Mouse (Mus musculus) NIH3T3 (cell line): ENCODE results near the gene Cbs.
"Not testable (repeated sequence)": the region's sequence is repeated elsewhere in the genome, so short reads cannot be mapped to it uniquely, and the experiment has no call there.

Source experiments
- DNase-seq: peaks from one replicate; pipeline ENCODE4 v3.0.0-alpha.2; 2012; ENCODE audit warnings: low read depth

Cbs gene

DNA sequence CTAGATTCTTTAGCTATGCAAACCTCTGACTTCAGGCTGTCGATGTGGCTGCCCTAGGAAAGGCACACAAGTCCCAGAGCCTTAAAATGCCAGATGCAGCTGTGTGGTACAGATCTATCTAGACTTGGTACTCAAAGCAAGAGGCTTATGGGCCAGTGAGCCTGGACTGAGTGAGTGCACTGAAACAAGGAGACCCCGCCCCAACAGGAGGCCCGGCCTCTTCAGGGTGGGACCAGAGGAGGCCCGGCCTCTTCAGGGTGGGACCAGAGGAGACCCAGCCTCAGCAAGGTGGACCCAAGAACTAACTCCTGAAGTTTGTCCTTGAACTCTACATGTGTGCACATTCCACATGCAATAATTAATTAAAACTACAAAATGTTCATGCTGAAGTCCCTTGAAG is 5.9 kb upstream of the Cbs start:
- no peak for DNase-seq

DNA sequence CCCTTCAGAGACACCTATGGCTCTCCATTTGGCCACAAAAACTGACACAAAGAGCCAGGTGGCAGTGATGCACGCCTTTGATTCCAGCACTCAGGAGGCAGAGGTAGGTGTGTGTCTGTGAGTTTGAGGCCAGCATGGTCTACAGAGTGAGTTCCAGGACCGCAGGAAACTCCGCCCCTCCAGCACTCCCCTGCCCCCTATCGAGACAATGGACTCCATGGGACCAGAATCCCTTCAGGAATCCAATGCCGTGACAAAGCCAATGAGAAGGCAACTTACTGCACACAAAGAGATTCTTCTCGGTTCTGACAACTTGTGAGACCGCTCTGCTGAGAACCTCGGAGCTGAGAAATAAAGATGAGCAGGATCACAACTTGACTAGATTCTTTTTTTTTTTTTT is 5.3 kb upstream of the Cbs start:
- DNase-seq: no peak

- no peak for DNase-seq
Observed at GRCm38 (mm10) chr17:31639651-31640050, 2.6 kb upstream of the Cbs start.

DNA sequence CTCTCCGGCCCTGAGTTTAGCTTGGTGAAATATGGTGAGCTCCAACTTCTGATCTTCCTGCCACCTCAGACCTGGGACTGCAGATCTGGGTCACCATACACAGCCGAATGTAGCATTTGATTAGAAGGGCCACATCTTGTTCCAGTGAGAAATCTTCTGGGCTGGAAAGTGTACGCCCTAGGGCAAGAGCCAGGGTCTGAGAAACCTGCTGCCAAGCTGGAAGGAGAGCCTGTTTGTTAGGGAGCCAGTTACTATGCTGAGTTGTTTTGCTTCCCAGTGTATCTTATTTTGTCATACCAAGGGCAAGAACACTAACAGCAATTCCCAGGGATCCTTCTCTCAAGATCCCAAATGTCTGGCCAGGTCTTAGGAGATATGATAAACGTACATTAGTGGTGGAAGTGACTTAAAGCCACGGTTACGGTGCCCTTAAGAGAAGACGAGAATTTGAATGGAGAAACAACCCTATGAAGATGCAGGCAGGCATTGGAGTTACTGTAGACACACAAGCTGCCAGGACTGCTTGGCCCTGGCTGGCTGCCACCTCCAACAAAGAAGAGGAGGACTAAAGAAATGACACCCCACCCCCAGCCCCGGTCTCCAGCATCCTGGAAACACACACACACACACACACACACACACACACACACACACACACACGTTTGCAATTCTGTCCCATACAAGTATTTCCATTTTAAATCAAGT is 980 bp upstream of the Cbs start:
- DNase-seq: peak; percentile 18

- DNase-seq: no peak
Observed at GRCm38 (mm10) chr17:31636277-31636941, 629 bp downstream of the Cbs start.

DNA sequence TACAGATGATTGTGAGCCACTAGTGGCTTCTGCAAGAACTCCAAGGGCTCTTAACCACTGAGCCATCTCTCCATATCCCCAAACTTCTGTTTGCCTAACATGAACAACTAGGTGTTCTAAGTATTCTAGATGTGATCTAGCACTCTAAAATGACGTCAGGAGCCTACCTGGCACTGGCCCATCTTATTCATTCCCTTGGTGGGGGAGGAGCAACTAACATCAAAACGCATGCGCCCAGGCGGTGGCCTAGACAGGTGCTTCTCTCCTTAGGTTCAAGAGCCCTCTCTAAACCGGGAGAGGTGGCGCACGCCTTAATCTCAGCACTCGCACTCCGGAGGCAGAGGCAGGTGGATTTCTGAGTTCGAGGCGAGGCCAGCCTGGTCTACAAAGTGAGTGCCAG is 1.3 kb downstream of the Cbs start:
- DNase-seq: no peak

GRCm38 (mm10) chr17:31634896-31635295 is 2.1 kb downstream of the Cbs start:
- no peak for DNase-seq

DNA sequence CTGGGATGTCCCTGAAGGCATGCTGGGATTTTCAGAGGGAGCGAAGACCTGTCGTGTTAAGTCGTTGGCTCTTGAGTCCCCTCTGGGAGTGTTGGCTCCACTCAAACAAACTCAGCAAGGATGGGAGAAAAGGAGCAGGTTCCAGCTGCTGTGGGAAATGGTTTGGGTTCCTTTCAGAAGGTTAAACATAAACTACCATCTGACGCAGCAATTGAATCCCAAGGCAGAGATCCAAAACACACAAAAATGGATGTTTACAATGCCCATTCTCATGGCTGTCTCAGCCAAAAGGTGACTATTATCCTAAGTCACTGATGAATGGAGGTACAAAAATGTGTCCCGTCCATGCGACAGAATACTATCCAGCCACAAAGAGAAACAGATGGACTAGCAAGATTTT is 4.0 kb downstream of the Cbs start:
- DNase-seq: no peak

GRCm38 (mm10) chr17:31631081-31631800 is 5.8 kb downstream of the Cbs start:
- DNase-seq: no peak

DNA sequence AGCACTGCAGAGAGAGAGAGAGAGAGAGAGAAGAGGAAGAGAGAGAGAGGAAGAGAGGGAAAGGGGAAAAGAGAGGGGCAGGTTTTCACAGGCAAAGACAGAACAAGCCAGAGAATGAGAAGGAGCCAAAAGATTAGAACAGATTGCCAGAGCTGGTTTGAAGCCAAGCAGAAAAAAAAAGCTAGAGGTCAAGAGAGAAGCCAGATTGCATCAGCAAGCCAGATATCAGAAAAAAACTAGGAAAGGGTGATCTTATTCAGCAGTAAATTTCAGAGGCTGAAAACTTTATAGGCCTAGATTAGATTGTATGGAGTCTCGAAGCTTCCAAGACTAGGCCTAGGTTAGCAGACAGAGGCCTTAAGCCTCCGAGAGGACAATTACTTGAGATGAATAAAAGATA is 9.1 kb downstream of the Cbs start:
- DNase-seq: no peak

- no peak for DNase-seq
Observed at GRCm38 (mm10) chr17:31623101-31623500, 13.9 kb downstream of the Cbs start.

GRCm38 (mm10) chr17:31613086-31613755 is 23.8 kb downstream of the Cbs start:
- DNase-seq: no peak

- no peak for DNase-seq
Observed at GRCm38 (mm10) chr17:31609895-31610294, 27.1 kb downstream of the Cbs start.

DNA sequence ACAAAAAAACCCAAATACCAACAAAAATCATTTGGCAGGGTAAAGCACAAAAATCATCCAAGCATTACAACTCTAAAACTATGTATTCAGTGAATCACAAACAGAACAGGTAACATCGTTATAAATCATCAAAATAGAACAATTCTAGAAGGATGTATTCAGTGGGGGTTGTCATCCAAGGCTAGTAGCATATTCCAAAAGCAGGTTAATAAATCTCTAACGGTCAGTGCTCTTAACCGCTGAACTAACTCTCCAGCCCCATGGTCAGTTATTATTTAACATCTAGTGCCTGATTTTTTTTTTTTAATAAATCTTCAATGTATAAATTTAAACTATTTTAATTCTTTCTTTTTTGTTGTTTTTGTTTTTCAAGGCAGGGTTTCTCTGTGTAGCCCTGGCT is 27.9 kb downstream of the Cbs start:
- not testable (repeated sequence) for DNase-seq

- no peak for DNase-seq
Observed at GRCm38 (mm10) chr17:31607256-31607951, 29.6 kb downstream of the Cbs start.

DNA sequence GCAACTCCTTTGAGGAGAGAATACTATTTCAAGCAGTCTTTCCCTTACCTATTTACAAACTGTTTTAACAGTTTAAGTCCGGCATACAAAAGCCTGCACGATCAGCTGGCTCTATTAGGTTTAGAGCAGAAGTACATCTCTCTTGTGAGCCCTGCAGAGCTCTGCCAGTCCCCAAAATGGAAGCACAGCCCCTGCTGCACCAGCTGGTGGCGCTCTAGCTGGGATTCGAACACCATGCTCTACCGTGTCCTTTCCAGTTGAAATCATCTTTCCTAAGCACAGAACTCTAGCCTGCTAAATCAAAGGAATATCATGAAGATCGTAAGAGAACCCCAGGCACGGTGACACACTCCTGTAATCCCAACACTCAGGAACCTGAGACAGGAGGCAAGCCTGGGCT is 30.6 kb downstream of the Cbs start:
- no peak for DNase-seq

GRCm38 (mm10) chr17:31598593-31598992 is 38.4 kb downstream of the Cbs start:
- no peak for DNase-seq

- no peak for DNase-seq
Observed at GRCm38 (mm10) chr17:31597957-31598356, 39.1 kb downstream of the Cbs start.

GRCm38 (mm10) chr17:31595077-31595476 is 42.0 kb downstream of the Cbs start:
- no peak for DNase-seq

- DNase-seq: no peak
Observed at GRCm38 (mm10) chr17:31594590-31594989, 42.4 kb downstream of the Cbs start.

DNA sequence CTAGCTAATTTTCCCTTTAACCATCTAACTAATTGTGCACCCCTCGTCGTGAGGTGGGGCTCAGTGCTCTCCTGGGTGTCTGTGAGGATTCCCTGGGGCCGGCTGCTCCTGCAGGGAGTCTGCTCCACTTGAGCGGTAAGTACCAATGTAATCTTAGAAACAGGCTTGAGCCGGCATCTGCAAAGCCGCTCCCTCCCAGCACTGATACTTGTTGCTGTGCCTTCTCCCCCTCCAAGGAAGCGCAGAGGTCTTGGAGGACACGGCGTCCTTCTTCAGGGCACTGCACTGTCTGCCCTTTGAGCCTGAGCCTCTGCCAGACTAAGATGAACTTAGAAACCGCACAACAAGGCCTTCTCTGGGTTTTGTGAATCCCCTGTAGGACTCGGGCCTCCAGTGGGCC is 46.2 kb downstream of the Cbs start:
- DNase-seq: no peak

GRCm38 (mm10) chr17:31588726-31589125 is 48.3 kb downstream of the Cbs start:
- DNase-seq: no peak
